Mouse (Mus musculus) gonadal fat pad, adult 2 months (tissue): Measurements from ENCODE around the gene Cipc. TPM values are rescaled to one million over a fixed set of nuclear protein-coding genes. Genes with fewer than 3 reads are reported as not detected.

Experiments
- DNase-seq: peaks from one replicate; pipeline ENCODE4 v3.0.0-alpha.2; 2012; ENCODE audit warnings: low read depth
- polyA plus RNA-seq: library from polyadenylated mRNA; depleted of rRNA; stranded (reverse); fragments of >200 nt; gene quantifications from 2 replicates; pipeline ENCODE4 v1.2.3, GENCODE M21; 2012; rRNA removed

The Cipc gene
- polyA plus RNA-seq: 41.0 and 44.5 TPM in 2 replicates

- DNase-seq: no peak
Measured at GRCm38 (mm10) chr12:86946862-86947574, at the start of gene Cipc. Gene Cipc (plus strand): TSS chr12:86947043.

GRCm38 (mm10) chr12:86897769-86898273 lies 49.0 kb upstream of the Cipc start:
- DNase-seq: no peak

GRCm38 (mm10) chr12:86898448-86898847 lies 48.4 kb upstream of the Cipc start:
- no peak for DNase-seq

- DNase-seq: no peak
Measured at GRCm38 (mm10) chr12:86899461-86900179, 47.2 kb upstream of the Cipc start.

- DNase-seq: no peak
Measured at GRCm38 (mm10) chr12:86903828-86904806, 42.7 kb upstream of the Cipc start.

GRCm38 (mm10) chr12:86905203-86905602 lies 41.6 kb upstream of the Cipc start:
- DNase-seq: no peak

- no peak for DNase-seq
Measured at GRCm38 (mm10) chr12:86905876-86906275, 41.0 kb upstream of the Cipc start.

- no peak for DNase-seq
Measured at GRCm38 (mm10) chr12:86906395-86906794, 40.4 kb upstream of the Cipc start.

GRCm38 (mm10) chr12:86911482-86911931 lies 35.3 kb upstream of the Cipc start:
- no peak for DNase-seq

GRCm38 (mm10) chr12:86912335-86913093 lies 34.3 kb upstream of the Cipc start:
- no peak for DNase-seq

- no peak for DNase-seq
Measured at GRCm38 (mm10) chr12:86914351-86914750, 32.5 kb upstream of the Cipc start.

- no peak for DNase-seq
Measured at GRCm38 (mm10) chr12:86914756-86915155, 32.1 kb upstream of the Cipc start.

GRCm38 (mm10) chr12:86915617-86916016 lies 31.2 kb upstream of the Cipc start:
- DNase-seq: no peak

GRCm38 (mm10) chr12:86916796-86917573 lies 29.9 kb upstream of the Cipc start:
- DNase-seq: no peak

- DNase-seq: no peak
Measured at GRCm38 (mm10) chr12:86918361-86918967, 28.4 kb upstream of the Cipc start.

GRCm38 (mm10) chr12:86918983-86919722 lies 27.7 kb upstream of the Cipc start:
- peak; percentile 49 for DNase-seq

- peak; percentile 86 for DNase-seq
Measured at GRCm38 (mm10) chr12:86923837-86924236, 23.0 kb upstream of the Cipc start.

- DNase-seq: no peak
Measured at GRCm38 (mm10) chr12:86930934-86931729, 15.7 kb upstream of the Cipc start.
